Mouse (Mus musculus): ENCODE data around the gene Mpz.

GRCm38 (mm10) chr1:171156644-171157043 lies 6.1 kb downstream of the Mpz start:
- TF ChIP-seq CTCF (IDR thresholded peaks at IDR 0.05; ENCODE audit: low read depth, low read length) (no peak), POLR2A (IDR thresholded peaks at IDR 0.05; ENCODE audit: borderline replicate concordance, low read depth, low read length) (no peak)

Measured in bone marrow macrophage, adult 2 months (primary cell).